Mouse (Mus musculus): ENCODE results near the gene Cadps. TPM values are rescaled to one million over a fixed set of nuclear protein-coding genes. Genes with fewer than 3 reads are reported as not detected.

Cadps gene
- polyA plus RNA-seq, 1 experiment from 2014 or later, result 12.6 TPM

GRCm38 (mm10) chr14:12348089-12348488 is 474.8 kb downstream of the Cadps start, which contains the start of gene Fezf2:
Gene Fezf2 (minus strand): TSS chr14:12348189.
- Histone ChIP-seq H3K4me1 (ENCODE audit: control insufficient read depth, insufficient read depth, low read length) (peaks cover 10% of the 10 kb centered on the region), H3K36me3 (ENCODE audit: control insufficient read depth, insufficient read depth, low read length) (no peaks in the 10 kb centered on the region), H3K4me3 (ENCODE audit: low read depth, low read length) (no peak within 1 kb of the TSS), H3K9me3 (ENCODE audit: control insufficient read depth, low read length) (no peaks in the 10 kb centered on the region), H3K27ac (ENCODE audit: low read depth, low read length) (no peak within 1 kb of the TSS), H3K4me2 (peak within 1 kb of the TSS; percentile 26; the same call in 1 of the 2 replicates), H3K9ac (ENCODE audit: low read length) (no peak within 1 kb of the TSS), H3K27me3 (ENCODE audit: control insufficient read depth, insufficient read depth, low read length) (peaks cover 98% of the 10 kb centered on the region)
- WGBS, result 2% methylated on average over 2 of the region's 2 CpGs
- ATAC-seq (ENCODE audit: low FRiP score) (no peak), DNase-seq (ENCODE audit: low spot score, missing footprints) (no peak)

GRCm38 (mm10) chr14:12346865-12347600 is 475.8 kb downstream of the Cadps start:
- H3K9ac ChIP-seq (ENCODE audit: low read length), result no peak overlapping the region
- peak overlapping the region; percentile 5; the same call in 1 of the 2 replicates for H3K4me3 ChIP-seq (ENCODE audit: low read depth, low read length)
- peak overlapping the region; percentile 26; the same call in 1 of the 2 replicates for H3K4me2 ChIP-seq
- no peaks in the 10 kb centered on the region for H3K36me3 ChIP-seq (ENCODE audit: control insufficient read depth, insufficient read depth, low read length)
- no peaks in the 10 kb centered on the region for H3K9me3 ChIP-seq (ENCODE audit: control insufficient read depth, low read length)
- peaks cover 10% of the 10 kb centered on the region for H3K4me1 ChIP-seq (ENCODE audit: control insufficient read depth, insufficient read depth, low read length)
- no peak overlapping the region for H3K27ac ChIP-seq (ENCODE audit: low read depth, low read length)
- peaks cover 99% of the 10 kb centered on the region for H3K27me3 ChIP-seq (ENCODE audit: control insufficient read depth, insufficient read depth, low read length)
- under 1% methylated on average over 26 of the region's 26 CpGs for WGBS
- 0 out of 2 replicates have a peak, but pooled peaks have one; percentile 23 for ATAC-seq (ENCODE audit: low FRiP score)
- DNase-seq (ENCODE audit: low spot score, missing footprints), result peak; percentile 94

GRCm38 (mm10) chr14:12346011-12346864 is 476.6 kb downstream of the Cadps start:
- ATAC-seq (ENCODE audit: low FRiP score), result no peak
- Histone ChIP-seq H3K9ac (ENCODE audit: low read length) (no peak overlapping the region), H3K27me3 (ENCODE audit: control insufficient read depth, insufficient read depth, low read length) (peaks cover 100% of the 10 kb centered on the region), H3K36me3 (ENCODE audit: control insufficient read depth, insufficient read depth, low read length) (no peaks in the 10 kb centered on the region), H3K27ac (ENCODE audit: low read depth, low read length) (no peak overlapping the region), H3K4me2 (peak overlapping the region; percentile 26; the same call in 1 of the 2 replicates), H3K4me1 (ENCODE audit: control insufficient read depth, insufficient read depth, low read length) (peaks cover 13% of the 10 kb centered on the region), H3K9me3 (ENCODE audit: control insufficient read depth, low read length) (no peaks in the 10 kb centered on the region), H3K4me3 (ENCODE audit: low read depth, low read length) (peak overlapping the region; percentile 5; the same call in 1 of the 2 replicates)
- under 1% methylated on average over 50 of the region's 50 CpGs for WGBS
- DNase-seq (ENCODE audit: low spot score, missing footprints), result peak; percentile 95

- H3K9ac ChIP-seq (ENCODE audit: low read length), result no peak overlapping the region
Measured at GRCm38 (mm10) chr14:12345241-12345921, 477.5 kb downstream of the Cadps start.

GRCm38 (mm10) chr14:12344746-12345240 is 478.1 kb downstream of the Cadps start:
- WGBS, result under 1% methylated on average over 37 of the region's 39 CpGs

More at GRCm38 (mm10) chr14:12345241-12345921, 477.5 kb downstream of the Cadps start:
- under 1% methylated on average over 40 of the region's 40 CpGs for WGBS
- Histone ChIP-seq H3K27ac (ENCODE audit: low read depth, low read length) (no peak overlapping the region), H3K4me3 (ENCODE audit: low read depth, low read length) (peak overlapping the region; percentile 21), H3K36me3 (ENCODE audit: control insufficient read depth, insufficient read depth, low read length) (no peaks in the 10 kb centered on the region), H3K4me2 (peak overlapping the region; percentile 19; the same call in 1 of the 2 replicates), H3K9me3 (ENCODE audit: control insufficient read depth, low read length) (no peaks in the 10 kb centered on the region), H3K27me3 (ENCODE audit: control insufficient read depth, insufficient read depth, low read length) (peaks cover 100% of the 10 kb centered on the region), H3K4me1 (ENCODE audit: control insufficient read depth, insufficient read depth, low read length) (peaks cover 15% of the 10 kb centered on the region)
- DNase-seq (ENCODE audit: low spot score, missing footprints), result peak; percentile 94
- no peak for ATAC-seq (ENCODE audit: low FRiP score)

GRCm38 (mm10) chr14:12344061-12344745 is 478.7 kb downstream of the Cadps start:
- Histone ChIP-seq H3K4me3 (ENCODE audit: low read depth, low read length) (peak overlapping the region; percentile 21), H3K27me3 (ENCODE audit: control insufficient read depth, insufficient read depth, low read length) (peaks cover 100% of the 10 kb centered on the region), H3K4me2 (0 out of 2 replicates have a peak overlapping the region, but pooled peaks have one; percentile 19), H3K4me1 (ENCODE audit: control insufficient read depth, insufficient read depth, low read length) (peaks cover 15% of the 10 kb centered on the region), H3K27ac (ENCODE audit: low read depth, low read length) (no peak overlapping the region), H3K9me3 (ENCODE audit: control insufficient read depth, low read length) (no peaks in the 10 kb centered on the region), H3K36me3 (ENCODE audit: control insufficient read depth, insufficient read depth, low read length) (no peaks in the 10 kb centered on the region), H3K9ac (ENCODE audit: low read length) (no peak overlapping the region)
- WGBS, result 2% methylated on average over 24 of the region's 24 CpGs
- DNase-seq (ENCODE audit: low spot score, missing footprints) (peak; percentile 94), ATAC-seq (ENCODE audit: low FRiP score) (no peak)

More at GRCm38 (mm10) chr14:12344746-12345240, 478.1 kb downstream of the Cadps start:
- peak overlapping the region; percentile 19; the same call in 1 of the 2 replicates for H3K4me2 ChIP-seq
- no peaks in the 10 kb centered on the region for H3K9me3 ChIP-seq (ENCODE audit: control insufficient read depth, low read length)
- H3K4me1 ChIP-seq (ENCODE audit: control insufficient read depth, insufficient read depth, low read length), result peaks cover 15% of the 10 kb centered on the region
- peak overlapping the region; percentile 21; the same call in 1 of the 2 replicates for H3K4me3 ChIP-seq (ENCODE audit: low read depth, low read length)
- H3K9ac ChIP-seq (ENCODE audit: low read length), result no peak overlapping the region
- no peaks in the 10 kb centered on the region for H3K36me3 ChIP-seq (ENCODE audit: control insufficient read depth, insufficient read depth, low read length)
- DNase-seq (ENCODE audit: low spot score, missing footprints) (peak; percentile 93), ATAC-seq (ENCODE audit: low FRiP score) (no peak)
- peaks cover 100% of the 10 kb centered on the region for H3K27me3 ChIP-seq (ENCODE audit: control insufficient read depth, insufficient read depth, low read length)
- H3K27ac ChIP-seq (ENCODE audit: low read depth, low read length), result no peak overlapping the region

- Histone ChIP-seq H3K9me3 (ENCODE audit: control insufficient read depth, low read length) (no peaks in the 10 kb centered on the region), H3K27me3 (ENCODE audit: control insufficient read depth, insufficient read depth, low read length) (peaks cover 99% of the 10 kb centered on the region), H3K4me2 (no peak overlapping the region), H3K9ac (ENCODE audit: low read length) (no peak overlapping the region), H3K4me3 (ENCODE audit: low read depth, low read length) (0 out of 2 replicates have a peak overlapping the region, but pooled peaks have one; percentile 21), H3K36me3 (ENCODE audit: control insufficient read depth, insufficient read depth, low read length) (no peaks in the 10 kb centered on the region), H3K27ac (ENCODE audit: low read depth, low read length) (no peak overlapping the region), H3K4me1 (ENCODE audit: control insufficient read depth, insufficient read depth, low read length) (peaks cover 15% of the 10 kb centered on the region)
- WGBS, result 1% methylated on average over 20 of the region's 20 CpGs
- no peak for ATAC-seq (ENCODE audit: low FRiP score)
- peak; percentile 94 for DNase-seq (ENCODE audit: low spot score, missing footprints)
Measured at GRCm38 (mm10) chr14:12343451-12343941, 479.4 kb downstream of the Cadps start.

All from midbrain, embryonic 11.5 days (tissue).